Mouse (Mus musculus) myocyte (in vitro differentiated cells): Measurements from ENCODE around the gene Tmem43.
A peak's percentile ranks its signal among the peaks of the same experiment; 100 is the strongest.

Experiments
- CEBPB ChIP-seq: IDR thresholded peaks from 2 replicates; pipeline ENCODE4 v1.6.1; 2011; ENCODE audit warnings: mild to moderate bottlenecking, moderate library complexity; ENCODE audit not compliant: poor library complexity, insufficient read depth, severe bottlenecking
- E2F4 ChIP-seq: IDR thresholded peaks from one replicate; pipeline ENCODE4 v1.6.1; 2011; ENCODE audit warnings: mild to moderate bottlenecking, control low read depth, moderate library complexity; ENCODE audit not compliant: insufficient read depth
- MAX ChIP-seq: IDR thresholded peaks from one replicate; pipeline ENCODE4 v1.6.1; 2011; ENCODE audit warnings: low read depth, mild to moderate bottlenecking, control low read depth
- MYOD1 ChIP-seq, 3 experiments: IDR thresholded peaks; one replicate each; pipeline ENCODE4 v1.6.1; 2011; ENCODE audit warnings: control low read depth in 2 of 3, low read depth in 2 of 3, mild to moderate bottlenecking in 2 of 3, moderate library complexity in 1 of 3; ENCODE audit not compliant: insufficient read length in 2 of 3, control insufficient read depth in 1 of 3
- POLR2A ChIP-seq: IDR thresholded peaks from one replicate; pipeline ENCODE4 v1.6.1; 2011; ENCODE audit warnings: low read depth, mild to moderate bottlenecking, control low read depth, moderate library complexity; ENCODE audit not compliant: insufficient read length

GRCm38 (mm10) chr6:91530673-91531072 is 57.2 kb downstream of the Tmem43 start:
- TF ChIP-seq POLR2A (no peak), MYOD1 (IDR thresholded peaks at IDR 0.05; ENCODE audit: control insufficient read depth in 1 of 3, insufficient read length in 2 of 3, low read depth in 2 of 3) (peak in 1 of 3 experiments; percentile 34), MAX (no peak), E2F4 (no peak), CEBPB (no peak)
